Mouse (Mus musculus) retina, adult 2 months (tissue): ENCODE measurements around the gene Gp1ba.

Experiments
- DNase-seq: peaks from one replicate; pipeline ENCODE4 v3.0.0-alpha.2; 2012; ENCODE audit warnings: low read depth, low spot score

The Gp1ba gene

GRCm38 (mm10) chr11:70653345-70654197 lies 14.6 kb downstream of the Gp1ba start:
- DNase-seq, result peak; percentile 44

GRCm38 (mm10) chr11:70654198-70654922 lies 15.4 kb downstream of the Gp1ba start, which contains the start of gene Pfn1:
TSS of gene Pfn1 (minus strand) at chr11:70654644.
- peak; percentile 62 for DNase-seq

- peak; percentile 64 for DNase-seq
Observed at GRCm38 (mm10) chr11:70654923-70655570, 16.1 kb downstream of the Gp1ba start.

- DNase-seq, result no peak
Observed at GRCm38 (mm10) chr11:70655571-70656455, 16.9 kb downstream of the Gp1ba start.

GRCm38 (mm10) chr11:70656456-70656927 lies 17.6 kb downstream of the Gp1ba start:
- no peak for DNase-seq

GRCm38 (mm10) chr11:70656964-70657363 lies 18.0 kb downstream of the Gp1ba start, which contains the start of gene Eno3:
TSS of gene Eno3 (plus strand) at chr11:70657202.
- no peak for DNase-seq

GRCm38 (mm10) chr11:70657573-70657972 lies 18.7 kb downstream of the Gp1ba start:
- DNase-seq, result no peak

GRCm38 (mm10) chr11:70657991-70658390 lies 19.1 kb downstream of the Gp1ba start:
- no peak for DNase-seq

GRCm38 (mm10) chr11:70658521-70658920 lies 19.6 kb downstream of the Gp1ba start:
- DNase-seq, result no peak

- DNase-seq, result no peak
Observed at GRCm38 (mm10) chr11:70658942-70659341, 20.0 kb downstream of the Gp1ba start.

GRCm38 (mm10) chr11:70660571-70660970 lies 21.6 kb downstream of the Gp1ba start:
- DNase-seq, result no peak

GRCm38 (mm10) chr11:70663101-70663500 lies 24.2 kb downstream of the Gp1ba start:
- DNase-seq, result no peak

GRCm38 (mm10) chr11:70663957-70664356 lies 25.0 kb downstream of the Gp1ba start:
- no peak for DNase-seq

- no peak for DNase-seq
Observed at GRCm38 (mm10) chr11:70664741-70665140, 25.8 kb downstream of the Gp1ba start.

GRCm38 (mm10) chr11:70666687-70667086 lies 27.8 kb downstream of the Gp1ba start:
- DNase-seq, result no peak

- DNase-seq, result no peak
Observed at GRCm38 (mm10) chr11:70667271-70668150, 28.6 kb downstream of the Gp1ba start.

GRCm38 (mm10) chr11:70668335-70668770 lies 29.4 kb downstream of the Gp1ba start:
- DNase-seq, result no peak

GRCm38 (mm10) chr11:70668771-70669505 lies 30.0 kb downstream of the Gp1ba start, which contains the start of gene Spag7:
TSS of gene Spag7 (minus strand) at chr11:70669416.
- peak; percentile 97 for DNase-seq
